Mouse (Mus musculus): ENCODE measurements around the gene Gid8.

The Gid8 gene

DNA sequence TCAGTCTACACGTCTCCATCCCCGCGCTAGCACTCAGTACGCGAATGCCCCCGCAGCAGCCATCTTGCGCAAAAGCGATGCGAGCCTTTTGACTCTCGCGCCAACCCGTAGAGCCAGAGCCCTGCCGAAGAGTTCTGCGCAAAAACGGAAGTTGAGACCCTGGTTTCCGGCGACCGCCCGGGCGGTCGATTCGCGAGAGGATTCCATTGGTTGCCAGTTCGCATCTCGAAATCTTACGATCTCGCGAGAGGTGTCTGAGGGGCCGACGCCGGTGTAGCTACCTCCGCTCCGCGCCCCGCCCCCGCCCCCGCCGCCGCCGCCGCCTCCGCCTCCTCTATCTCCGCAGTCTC is at the start of gene Gid8, which contains the start of gene Dido1:
Gene Gid8 (plus strand): TSS at position 195 of the 350 bp plus-strand sequence.
Gene Dido1 (minus strand): TSS at position 77 of the 350 bp plus-strand sequence.
- peak; percentile 96 for DNase-seq (ENCODE audit: low spot score)

DNA sequence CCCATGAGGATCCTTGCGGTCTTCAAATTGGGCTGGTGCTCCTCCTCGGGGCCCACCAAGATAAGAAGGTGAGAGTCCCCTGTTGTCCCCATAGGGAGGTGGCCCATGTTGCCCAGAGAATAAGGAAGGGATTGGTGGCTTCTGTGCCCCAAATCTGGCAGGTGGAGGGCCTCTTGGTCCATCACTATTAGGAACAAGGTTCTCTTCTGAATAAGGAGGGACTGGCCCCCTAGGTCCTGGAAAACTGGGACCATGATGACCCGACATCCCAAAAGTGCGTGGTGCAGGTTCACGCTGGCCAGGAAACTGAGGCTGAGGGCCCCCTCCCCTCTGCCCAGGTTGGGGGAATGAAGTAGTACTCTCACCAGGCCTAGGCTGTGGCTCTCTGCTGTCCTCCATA is 49.4 kb upstream of the Gid8 start:
- DNase-seq (ENCODE audit: low spot score) = no peak

DNA sequence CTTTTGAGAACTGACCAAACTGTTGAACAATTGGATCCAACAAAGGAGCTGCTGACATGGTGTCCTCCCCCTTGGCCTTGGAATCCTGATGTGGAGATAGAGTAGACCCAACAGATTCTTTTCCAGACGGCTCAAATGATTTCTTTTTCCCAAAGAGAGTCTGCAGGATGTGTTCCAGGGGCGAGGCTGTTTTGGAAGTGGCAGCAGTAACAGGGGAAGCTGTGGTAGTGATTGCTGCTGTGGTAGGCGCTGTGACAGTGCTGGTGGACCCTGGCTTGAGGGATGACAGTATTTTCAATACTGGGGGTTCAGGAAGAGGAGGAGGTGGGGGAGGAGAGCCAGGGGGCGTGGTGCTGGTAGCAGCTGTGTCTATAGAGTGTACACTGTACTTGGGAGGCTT is 47.9 kb upstream of the Gid8 start:
- no peak for DNase-seq (ENCODE audit: low spot score)

DNA sequence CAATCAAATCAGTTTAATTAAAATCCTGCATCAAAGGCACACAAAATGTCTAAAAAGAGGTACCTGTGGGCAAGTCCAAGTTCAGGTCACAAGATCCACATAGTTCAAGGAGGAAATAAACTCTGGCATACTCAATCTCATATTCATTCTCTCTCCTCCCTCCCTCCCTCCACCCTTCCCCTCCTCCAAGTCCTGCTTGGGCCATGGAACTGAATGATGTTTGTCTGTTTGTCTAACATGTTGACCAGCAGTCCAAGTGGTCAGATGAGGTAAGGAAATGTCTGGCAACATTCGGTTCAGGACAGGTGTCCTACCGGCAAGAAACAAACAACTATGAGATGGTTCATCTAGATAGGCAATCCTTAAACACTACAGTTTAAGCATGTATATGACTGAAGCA is 33.2 kb upstream of the Gid8 start:
- no peak for DNase-seq (ENCODE audit: low spot score)

DNA sequence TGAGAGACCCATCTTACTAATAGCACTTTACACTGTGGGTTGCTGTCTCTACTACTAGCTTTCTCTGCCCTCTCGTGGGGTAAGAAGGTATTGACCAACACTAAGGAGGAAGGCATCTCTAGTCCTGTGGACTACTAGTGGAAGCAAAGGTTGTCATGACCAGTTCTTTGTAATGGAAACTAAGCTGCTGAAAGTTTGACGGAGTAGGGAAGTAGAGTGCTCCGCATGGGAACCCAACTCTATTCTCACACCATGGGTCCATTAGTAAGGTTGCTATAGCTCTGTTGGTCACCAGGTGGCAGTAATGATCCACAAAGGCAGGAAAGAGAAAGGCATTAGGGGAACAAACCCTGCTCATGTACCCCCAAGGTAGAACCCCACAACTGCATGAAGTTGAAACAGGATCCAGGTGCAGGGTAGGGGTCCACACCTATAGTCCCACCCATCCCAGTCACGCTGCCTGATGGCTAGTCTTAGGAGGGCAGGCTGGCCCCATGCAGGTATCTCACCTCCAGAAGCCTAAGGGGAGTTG is 31.2 kb upstream of the Gid8 start:
- peak; percentile 67 for DNase-seq (ENCODE audit: low spot score)

DNA sequence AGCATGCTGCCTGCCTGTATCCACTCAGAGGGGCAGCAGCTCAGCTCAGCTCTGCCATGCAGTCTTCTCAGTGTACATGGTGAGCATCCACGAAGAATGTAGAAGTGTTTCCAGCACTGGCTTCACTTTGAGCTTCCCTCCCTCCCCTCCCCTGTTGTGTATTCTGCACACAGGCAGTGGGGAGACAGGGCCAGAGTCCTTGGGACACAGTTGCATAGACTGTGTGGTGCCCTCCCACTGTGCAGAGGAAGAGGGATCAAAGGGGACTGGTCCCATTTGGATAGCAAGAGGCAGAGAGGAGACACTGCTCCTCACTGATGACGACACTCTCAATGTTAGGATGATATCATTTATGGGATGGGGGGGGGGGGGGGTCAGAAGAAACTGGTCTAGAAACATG is 28.7 kb upstream of the Gid8 start:
- no peak for DNase-seq (ENCODE audit: low spot score)

DNA sequence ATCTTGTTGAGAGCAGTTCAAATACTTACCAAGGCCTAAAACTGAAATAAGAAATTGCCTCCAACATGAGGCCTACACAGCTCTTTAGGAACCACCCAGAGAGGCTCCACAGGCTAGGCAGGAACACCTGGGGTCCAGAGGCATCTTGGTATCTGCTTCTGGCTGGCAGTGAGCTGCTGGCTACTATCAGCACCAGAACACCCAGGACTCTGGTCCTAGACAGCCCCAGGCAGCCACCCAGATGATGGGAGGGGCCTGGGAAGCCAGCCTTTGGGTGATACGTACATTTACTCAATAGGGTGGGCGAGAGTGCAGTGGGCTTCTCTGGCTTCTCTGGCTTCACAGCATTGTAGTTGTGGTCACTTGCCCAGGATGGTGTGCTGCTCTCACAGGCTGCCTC is 26.4 kb upstream of the Gid8 start:
- DNase-seq (ENCODE audit: low spot score) = no peak

DNA sequence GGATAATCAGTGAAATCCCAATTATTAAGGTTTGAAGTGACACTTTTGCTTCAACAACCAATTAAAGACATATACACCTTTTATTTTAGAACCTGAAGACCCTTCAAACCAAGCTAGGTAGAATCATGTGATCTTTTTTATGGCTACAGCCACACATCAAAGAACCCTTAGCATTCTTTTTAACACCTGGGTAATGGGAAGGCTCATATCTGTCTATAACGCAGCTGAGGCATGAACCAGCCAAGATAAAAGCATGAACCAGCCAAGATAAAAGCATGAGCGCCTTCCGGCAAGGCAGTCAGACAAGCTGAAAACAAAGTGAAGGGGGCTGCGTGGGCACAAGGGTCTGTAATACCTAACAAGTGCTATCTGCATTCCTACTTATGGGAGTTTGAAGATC is 25.9 kb upstream of the Gid8 start:
- DNase-seq (ENCODE audit: low spot score) = no peak

DNA sequence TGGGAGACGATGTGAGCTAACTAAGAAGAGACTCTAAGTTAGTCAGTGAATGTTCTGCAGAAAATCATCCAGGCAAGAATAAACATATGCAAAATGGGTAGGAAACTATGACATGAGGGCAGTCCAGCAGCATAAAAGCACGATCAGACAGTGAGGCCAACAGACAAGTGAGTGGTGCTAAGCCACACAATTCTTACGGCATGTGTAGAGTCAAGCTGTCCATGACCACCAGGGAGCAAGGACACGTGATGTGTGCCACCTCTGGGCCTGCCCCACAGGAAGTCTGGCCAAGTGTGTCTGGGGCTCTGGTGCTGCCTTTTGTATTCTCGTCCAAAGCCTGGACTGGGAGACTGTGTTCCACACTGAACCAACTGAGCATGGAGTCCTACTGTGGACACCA is 20.1 kb upstream of the Gid8 start:
- no peak for DNase-seq (ENCODE audit: low spot score)

DNA sequence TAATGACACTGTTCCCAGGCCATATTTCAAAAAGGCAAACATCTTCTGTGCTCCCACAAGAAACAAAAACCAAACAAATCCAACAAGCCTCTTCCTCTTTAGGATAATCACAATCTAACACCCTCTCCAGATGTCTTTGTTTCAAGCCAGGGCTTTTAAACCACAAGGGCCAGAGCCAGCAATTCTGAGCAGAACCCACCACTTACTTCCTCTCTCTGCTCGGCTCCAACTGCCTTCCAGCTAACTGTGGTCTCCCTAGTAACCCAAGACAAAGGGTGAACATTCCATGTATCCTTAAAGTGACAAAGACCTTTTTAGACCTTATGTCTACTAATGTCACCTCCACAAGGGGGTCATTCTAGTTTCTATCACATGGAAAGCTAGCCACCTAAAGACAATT is 17.3 kb upstream of the Gid8 start:
- DNase-seq (ENCODE audit: low spot score) = no peak

DNA sequence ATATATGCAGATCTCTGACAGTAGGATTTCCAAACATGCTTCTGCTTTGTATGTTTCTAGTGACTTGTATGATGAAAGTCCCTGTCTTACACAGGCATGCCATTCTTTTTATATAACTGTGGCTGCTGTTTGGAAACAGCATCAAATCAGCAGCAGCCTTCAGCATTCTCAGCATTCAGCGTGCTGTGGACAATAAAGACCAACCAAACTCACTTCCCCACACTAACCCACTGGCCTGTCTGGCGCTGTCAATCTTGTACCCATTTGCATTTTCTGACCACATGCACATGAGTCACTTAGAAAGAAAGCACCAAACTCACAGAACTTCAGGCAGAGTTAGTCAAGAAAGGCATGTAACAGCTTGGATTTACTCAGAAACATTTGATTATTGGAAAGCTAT is 14.7 kb upstream of the Gid8 start:
- no peak for DNase-seq (ENCODE audit: low spot score)

DNA sequence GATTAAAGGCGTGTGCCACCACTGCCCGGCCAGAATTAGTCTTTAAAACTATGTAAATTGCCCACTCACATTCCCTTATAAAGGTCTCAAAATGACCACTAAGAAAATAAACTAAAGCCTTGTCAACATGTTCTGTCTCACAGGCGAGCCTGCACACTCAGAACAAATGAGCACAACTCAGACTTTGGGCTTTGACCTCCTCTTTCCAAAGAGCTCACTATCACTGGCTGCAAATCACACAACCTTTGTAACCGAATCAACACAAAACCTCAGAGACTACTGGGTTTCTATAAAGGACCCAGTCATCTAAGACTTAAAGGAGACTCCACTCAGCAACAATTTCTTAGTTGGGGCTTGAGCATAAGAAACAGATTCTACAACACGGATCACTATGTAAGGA is 9.5 kb upstream of the Gid8 start:
- DNase-seq (ENCODE audit: low spot score) = no peak

DNA sequence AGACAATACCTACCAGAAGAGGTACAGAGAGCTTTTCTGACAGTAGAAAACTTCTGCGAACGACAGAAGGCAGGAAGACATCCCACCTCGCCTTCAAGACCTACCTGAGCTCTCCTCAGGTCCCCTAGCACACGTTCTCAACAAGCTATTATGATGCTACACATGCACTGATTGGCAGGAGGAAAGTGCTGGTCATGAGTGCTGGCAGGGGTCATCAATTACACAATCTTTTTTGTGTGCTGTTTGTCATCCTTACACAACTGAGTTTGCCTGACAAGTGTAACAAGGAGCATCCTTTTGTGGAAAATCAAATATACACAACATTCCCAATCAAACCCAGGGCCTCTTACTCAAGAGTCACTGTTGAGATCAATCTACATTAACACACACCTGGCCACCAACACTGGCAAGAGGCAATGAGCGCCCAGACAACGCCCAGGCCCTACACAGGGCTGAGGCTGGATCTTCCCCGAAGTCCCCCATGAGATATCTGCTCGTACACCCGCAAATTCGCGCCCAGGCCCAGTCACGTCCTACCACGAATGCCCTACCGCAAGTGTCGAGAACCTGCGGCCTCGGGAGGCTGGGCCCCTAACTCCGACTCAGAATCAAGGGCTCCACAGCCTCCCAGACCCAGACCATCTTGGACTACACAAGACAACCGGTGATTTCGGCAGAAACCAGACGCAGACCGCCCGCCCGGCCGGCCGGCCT is 8.7 kb upstream of the Gid8 start:
- no peak for DNase-seq (ENCODE audit: low spot score)

DNA sequence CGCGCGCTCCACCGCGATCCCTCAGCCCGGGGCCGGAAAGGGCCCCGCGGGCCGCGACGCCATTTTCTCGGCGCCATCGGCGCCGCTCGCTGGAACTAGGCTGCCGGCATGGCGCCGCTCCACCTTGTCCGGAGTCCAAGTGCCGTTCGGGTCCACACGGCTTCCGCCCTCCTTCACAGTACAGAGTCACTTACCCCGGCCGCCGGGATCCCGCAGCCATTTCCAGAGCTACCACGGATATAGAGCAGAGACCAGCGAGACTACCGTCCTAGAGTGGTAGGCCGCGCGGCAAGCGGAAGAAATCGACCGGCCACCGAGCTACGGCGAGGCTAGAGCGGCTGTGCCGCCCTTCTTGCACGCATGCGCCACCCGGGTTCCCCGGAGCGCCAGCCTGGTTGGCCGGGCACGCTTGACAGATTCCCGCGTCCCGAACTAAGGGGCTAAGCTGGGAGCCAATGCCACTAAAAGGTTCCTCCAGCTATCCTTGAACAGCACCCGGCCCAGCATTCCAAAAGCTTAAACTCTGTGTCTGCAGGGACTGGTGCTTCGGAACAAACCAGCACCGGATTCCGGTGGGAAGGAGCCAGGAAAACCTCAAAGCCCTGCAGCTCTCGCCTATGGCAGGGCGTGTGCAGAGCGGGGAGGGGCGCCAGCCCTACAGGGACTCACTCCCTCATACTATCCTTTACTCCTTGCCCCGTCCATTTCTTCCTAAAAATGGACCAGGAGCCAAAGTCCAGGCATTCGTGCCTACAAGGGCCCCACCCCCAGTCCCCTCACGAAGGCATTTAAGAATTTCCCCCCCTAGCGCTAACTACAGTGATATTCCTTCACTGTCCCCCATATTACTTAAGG is 7.9 kb upstream of the Gid8 start:
- DNase-seq (ENCODE audit: low spot score) = peak; percentile 89

DNA sequence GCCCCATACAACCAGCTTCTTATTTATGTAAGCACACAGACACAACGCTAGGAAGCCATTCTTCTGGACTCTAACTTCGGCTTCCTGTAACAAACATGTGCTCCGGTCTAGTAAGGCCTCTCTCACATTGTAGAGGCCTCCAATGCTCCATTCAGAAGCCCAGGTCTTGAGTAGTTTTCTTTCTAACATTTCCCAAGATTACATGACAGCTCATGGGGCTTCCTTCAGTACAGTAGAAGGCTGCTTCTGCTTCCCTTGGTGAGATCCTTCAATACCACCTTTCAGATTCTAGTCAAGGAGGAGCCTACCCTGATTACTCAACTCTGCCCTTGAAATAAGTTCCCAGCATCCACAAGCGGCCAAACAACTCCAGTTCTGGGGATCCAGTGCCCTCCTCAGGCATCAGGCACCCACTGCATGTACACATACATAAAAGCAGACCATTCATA is 7.2 kb upstream of the Gid8 start:
- peak; percentile 39 for DNase-seq (ENCODE audit: low spot score)

DNA sequence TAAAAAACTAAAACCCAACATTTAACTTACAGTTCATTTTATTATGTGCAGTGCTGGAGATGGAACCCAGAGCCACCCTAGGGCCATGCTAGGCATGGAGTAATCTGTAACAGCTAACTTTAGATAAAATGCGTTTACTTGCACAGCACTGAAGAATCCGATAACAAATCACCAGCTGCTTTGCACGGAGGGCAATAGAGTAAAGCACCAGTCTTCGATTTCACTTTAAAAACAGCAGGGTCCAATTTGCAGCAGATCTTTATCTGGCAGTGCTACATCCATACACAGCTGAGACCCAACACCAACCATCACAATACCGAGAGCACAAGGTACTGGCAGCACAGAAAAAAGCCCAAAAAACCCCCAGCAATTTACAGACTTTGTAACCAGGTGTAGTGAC is 6.7 kb upstream of the Gid8 start:
- DNase-seq (ENCODE audit: low spot score) = no peak

DNA sequence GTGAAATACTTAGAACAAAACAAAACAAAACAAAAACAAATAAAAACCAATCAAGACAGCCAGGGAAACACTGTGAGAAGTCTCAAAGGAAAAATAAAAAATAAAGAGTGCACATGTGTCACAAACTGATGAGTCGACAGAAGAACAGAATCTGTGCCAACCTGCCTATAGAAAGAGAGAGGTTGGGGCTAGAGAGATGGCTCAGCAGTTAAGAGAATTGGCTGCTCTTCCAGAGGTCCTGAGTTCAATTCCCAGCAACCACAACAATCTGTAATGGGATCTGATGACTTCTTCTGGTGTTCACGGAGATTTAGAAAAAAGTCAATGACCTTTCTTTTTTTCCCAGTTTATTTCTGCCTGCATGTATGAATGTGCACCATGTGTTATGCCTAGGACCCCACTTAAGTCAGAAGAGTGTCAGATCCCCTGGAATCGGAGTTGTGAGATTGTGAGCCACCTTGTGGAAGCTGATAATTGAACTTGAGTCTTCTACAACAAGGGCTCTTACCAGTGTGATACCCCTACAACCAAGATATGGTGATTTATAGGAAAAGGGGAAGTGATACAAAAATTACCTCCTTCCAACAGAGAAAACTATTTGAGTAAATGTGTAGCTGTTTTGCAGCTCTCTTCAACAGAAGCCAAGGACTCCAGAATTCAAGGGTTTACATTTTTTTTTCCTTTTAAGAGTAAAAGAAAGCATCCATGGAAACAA is 6.1 kb upstream of the Gid8 start:
- DNase-seq (ENCODE audit: low spot score) = no peak

DNA sequence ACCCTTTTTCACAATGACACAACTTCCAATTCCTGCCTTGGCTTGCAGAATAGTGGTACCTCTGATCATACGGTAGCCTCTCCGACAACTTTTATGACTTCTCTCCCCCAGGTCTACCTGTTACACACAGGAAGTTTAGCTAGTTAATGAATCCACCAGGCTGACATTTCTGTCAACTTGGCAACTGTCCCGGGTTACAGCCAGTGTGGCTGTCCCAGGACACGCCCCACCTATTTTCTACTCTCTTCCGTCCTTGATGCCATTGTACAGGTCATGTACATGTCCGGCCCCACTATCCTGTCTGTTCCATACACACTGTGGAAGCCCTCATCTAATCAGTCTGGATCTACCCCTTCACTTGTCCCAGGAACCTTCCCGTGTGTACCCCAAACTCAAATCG is 5.3 kb upstream of the Gid8 start:
- no peak for DNase-seq (ENCODE audit: low spot score)

DNA sequence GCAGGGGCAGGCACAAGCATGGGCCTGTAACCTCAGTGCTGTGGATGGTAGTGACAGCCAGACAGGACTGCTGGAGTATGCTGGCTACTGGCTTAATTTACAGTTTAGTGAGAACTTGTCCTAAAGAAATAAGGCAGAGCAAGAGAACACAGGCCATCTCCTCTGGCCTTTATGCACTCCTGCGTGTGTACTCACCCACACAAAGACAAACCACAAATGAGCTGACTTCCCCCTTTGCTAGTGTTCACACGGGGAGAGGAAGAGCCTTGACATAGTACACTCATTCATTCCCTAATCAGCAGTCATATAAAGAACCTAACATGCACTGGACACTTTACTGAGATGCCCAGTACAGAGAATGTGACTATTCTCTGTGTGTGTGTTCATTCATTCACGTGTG is 4.9 kb upstream of the Gid8 start:
- DNase-seq (ENCODE audit: low spot score) = no peak

DNA sequence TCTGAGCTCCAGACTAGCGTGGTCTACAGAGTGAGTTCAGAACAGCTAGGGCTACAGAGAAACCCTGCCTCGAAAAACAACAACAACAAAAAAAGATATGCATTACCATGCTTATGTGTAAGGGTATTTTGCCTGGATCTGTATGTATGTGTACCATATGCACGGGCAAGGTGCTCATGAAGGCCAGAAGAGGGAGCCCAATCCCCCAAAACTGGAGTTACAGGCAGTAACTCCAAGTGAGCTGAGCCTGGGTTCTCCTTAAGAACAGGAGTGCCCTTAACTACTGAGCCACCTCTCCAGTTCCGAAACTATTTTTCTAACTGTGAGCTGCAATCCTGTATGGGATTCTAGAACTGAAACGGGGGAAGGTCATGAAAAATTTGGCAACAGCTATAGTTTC is 3.9 kb upstream of the Gid8 start:
- peak; percentile 13 for DNase-seq (ENCODE audit: low spot score)

DNA sequence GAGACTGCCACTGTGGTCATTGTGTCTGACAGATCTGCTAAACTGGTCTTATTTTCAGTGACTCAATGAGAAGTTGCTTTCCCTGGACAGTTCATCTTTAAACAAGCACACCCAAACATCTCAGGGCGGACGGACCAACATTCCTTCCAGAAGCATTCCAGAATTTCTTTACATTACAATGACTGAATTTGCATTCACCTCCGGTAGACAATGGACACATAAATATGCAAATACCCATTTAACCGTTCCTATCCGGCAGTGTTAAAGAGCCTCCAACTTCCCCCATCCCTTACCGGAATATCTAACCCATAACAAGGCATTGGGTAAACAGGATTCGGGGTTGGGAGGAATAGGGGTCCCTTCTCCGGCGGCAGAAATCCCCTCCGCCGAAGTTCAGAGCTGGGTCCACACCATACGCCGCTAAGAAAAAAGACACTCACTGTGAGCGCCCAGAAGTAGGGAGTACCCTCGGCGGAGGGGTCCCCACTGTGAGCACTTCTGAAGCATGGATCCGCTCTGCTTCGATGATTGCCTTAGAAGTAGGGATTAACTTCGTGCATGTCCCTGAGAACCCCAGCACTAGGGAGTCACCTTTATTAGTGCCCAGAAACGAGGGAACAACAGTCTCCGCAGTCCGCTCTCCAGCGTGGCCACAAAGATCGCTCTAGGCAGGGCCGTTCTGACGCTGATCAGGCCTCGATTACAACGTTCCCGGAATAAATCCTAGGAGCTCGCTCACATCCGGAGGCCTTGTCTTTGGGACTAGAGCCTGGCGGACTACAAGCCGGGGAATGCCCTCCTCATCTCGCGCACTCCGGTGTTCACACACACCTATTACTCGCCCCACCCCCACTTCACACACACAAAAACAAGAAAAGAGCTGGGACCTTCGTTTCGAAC is 644 bp upstream of the Gid8 start:
- DNase-seq (ENCODE audit: low spot score) = no peak

Data from T-cell, adult 2 months (primary cell).